Mouse (Mus musculus) intestine, embryonic 14.5 days (tissue): ENCODE data around the gene Capn10. TPM values are rescaled to one million over a fixed set of nuclear protein-coding genes. Genes with fewer than 3 reads are reported as not detected.
A peak's percentile ranks its signal among the peaks of the same experiment; 100 is the strongest.

ENCODE experiments used
- ATAC-seq: fragments of 200-750 bp; cut with Nextera tagmentation; replicated peaks from 2 replicates; pipeline ENCODE4 v1.8.0; 2017; ENCODE audit warnings: low read depth, moderate number of reproducible peaks, moderate TSS enrichment, moderate library complexity; ENCODE audit not compliant: low FRiP score, low TSS enrichment
- DNase-seq: peaks from one replicate; pipeline ENCODE4 v3.0.0-alpha.2; 2018; ENCODE audit warnings: low spot score
- H3K27ac ChIP-seq: fragments of 300-500 bp; sonication (generic); 2 replicates; pipeline ENCODE4 v1.5.1; 2014; ENCODE audit warnings: low read depth, mild to moderate bottlenecking, control low read depth
- H3K27me3 ChIP-seq: fragments of 300-500 bp; sonication (generic); replicated peaks from 2 replicates; pipeline ENCODE4 v1.6.1; 2014; ENCODE audit warnings: low read length, control low read depth; ENCODE audit not compliant: control insufficient read depth, insufficient read depth
- H3K36me3 ChIP-seq: fragments of 300-500 bp; sonication (generic); 2 replicates; pipeline ENCODE4 v1.6.1; 2014; ENCODE audit warnings: low read length, control low read depth; ENCODE audit not compliant: control insufficient read depth, insufficient read depth
- H3K4me1 ChIP-seq: fragments of 300-500 bp; sonication (generic); replicated peaks from 2 replicates; pipeline ENCODE4 v1.6.1; 2014; ENCODE audit warnings: low read length, control low read depth, mixed read lengths; ENCODE audit not compliant: control insufficient read depth, insufficient read depth
- H3K4me2 ChIP-seq: fragments of 300-500 bp; sonication (generic); 2 replicates; pipeline ENCODE4 v1.6.1; 2014; ENCODE audit warnings: low read length
- H3K4me3 ChIP-seq: fragments of 300-500 bp; sonication (generic); 2 replicates; pipeline ENCODE4 v1.5.1; 2014; ENCODE audit warnings: low read depth, low read length, control low read depth, mixed read lengths
- H3K9ac ChIP-seq: fragments of 300-500 bp; sonication (generic); 2 replicates; pipeline ENCODE4 v1.6.1; 2014; ENCODE audit warnings: mild to moderate bottlenecking, low read length
- H3K9me3 ChIP-seq: fragments of 300-500 bp; sonication (generic); 2 replicates; pipeline ENCODE4 v1.6.1; 2016; ENCODE audit warnings: low read length, control low read depth; ENCODE audit not compliant: control insufficient read depth
- WGBS: fragments of 180-500 bp; shearing (Covaris S2); extraction: QIAGEN DNeasy Blood & Tissue Kit; methylation state at CpG from one replicate; pipeline ENCODE4 v1.1.7; 2014; 5-methylcytosine and 5-hydroxymethylcytosine counted together
- polyA plus RNA-seq: library from polyadenylated mRNA; unstranded; fragments of >200 nt; fragmentation: Nextera tagmentation; extraction: Ambion mirVana; gene quantifications from 2 replicates; pipeline ENCODE4 v1.2.1, GENCODE M21; 2014

The Capn10 gene
- polyA plus RNA-seq, 1 experiment from 2014 or later, result 26.5 TPM

GRCm38 (mm10) chr1:92906779-92907631 is 27.2 kb upstream of the Capn10 start, which contains the start of gene Dusp28:
Dusp28 (plus strand) TSS chr1:92906981.
- peak; percentile 91 for ATAC-seq
- WGBS, result under 1% methylated on average over 81 of the region's 81 CpGs

GRCm38 (mm10) chr1:92907632-92908360 is 26.4 kb upstream of the Capn10 start:
- no peaks in the 10 kb centered on the region for H3K36me3 ChIP-seq
- 45% methylated on average over 20 of the region's 20 CpGs for whole genome bisulfite sequencing
- DNase-seq (no peak), ATAC-seq (no peak)
- peak overlapping the region; percentile 63 for H3K9ac ChIP-seq
- no peaks in the 10 kb centered on the region for H3K9me3 ChIP-seq
- peaks cover 29% of the 10 kb centered on the region for H3K4me1 ChIP-seq
- peak overlapping the region; percentile 81; the same call in 1 of the 2 replicates for H3K27ac ChIP-seq
- H3K27me3 ChIP-seq, result no peaks in the 10 kb centered on the region
- H3K4me2 ChIP-seq, result peak overlapping the region; percentile 69
- peak overlapping the region; percentile 86 for H3K4me3 ChIP-seq

More at GRCm38 (mm10) chr1:92906779-92907631, 27.2 kb upstream of the Capn10 start, which contains the start of gene Dusp28:
- no peaks in the 10 kb centered on the region for H3K9me3 ChIP-seq
- peak within 1 kb of the TSS; percentile 63 for H3K9ac ChIP-seq
- H3K36me3 ChIP-seq, result no peaks in the 10 kb centered on the region
- H3K4me3 ChIP-seq, result peak within 1 kb of the TSS; percentile 86
- peak within 1 kb of the TSS; percentile 69 for H3K4me2 ChIP-seq
- peak within 1 kb of the TSS; percentile 81 for H3K27ac ChIP-seq
- DNase-seq, result peak; percentile 90
- peaks cover 23% of the 10 kb centered on the region for H3K4me1 ChIP-seq
- H3K27me3 ChIP-seq, result no peaks in the 10 kb centered on the region

DNA sequence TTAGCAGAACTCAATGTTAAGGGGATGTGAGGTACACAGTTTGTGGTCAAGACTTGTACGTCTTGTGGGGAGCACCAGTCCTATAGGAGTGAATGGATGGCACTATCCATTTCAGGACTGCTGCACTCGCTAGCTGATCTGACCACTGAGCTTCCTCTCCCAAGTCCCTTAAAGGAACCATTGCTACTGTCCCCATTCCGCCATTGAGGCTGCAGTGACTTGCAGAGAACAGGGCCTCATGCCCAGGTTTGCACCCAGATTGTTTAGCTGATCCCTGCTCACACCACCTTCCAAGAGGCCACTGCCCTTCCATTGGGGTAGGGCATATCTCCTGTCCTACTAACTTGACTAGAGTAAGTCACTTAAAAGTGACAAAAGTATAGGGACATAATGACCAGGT is 25.5 kb upstream of the Capn10 start:
- H3K9ac ChIP-seq, result no peak overlapping the region
- H3K4me3 ChIP-seq, result no peak overlapping the region
- no peaks in the 10 kb centered on the region for H3K27me3 ChIP-seq
- ATAC-seq (no peak), DNase-seq (no peak)
- no peaks in the 10 kb centered on the region for H3K9me3 ChIP-seq
- no peak overlapping the region for H3K27ac ChIP-seq
- 89% methylated on average over 3 of the region's 3 CpGs for WGBS
- no peaks in the 10 kb centered on the region for H3K36me3 ChIP-seq
- H3K4me2 ChIP-seq, result no peak overlapping the region
- peaks cover 25% of the 10 kb centered on the region for H3K4me1 ChIP-seq

GRCm38 (mm10) chr1:92909068-92909467 is 25.1 kb upstream of the Capn10 start:
- H3K9me3 ChIP-seq, result no peaks in the 10 kb centered on the region
- H3K4me2 ChIP-seq, result no peak overlapping the region
- ATAC-seq (no peak), DNase-seq (no peak)
- H3K4me3 ChIP-seq, result no peak overlapping the region
- WGBS, result 70% methylated on average over 4 of the region's 4 CpGs
- H3K27ac ChIP-seq, result no peak overlapping the region
- 0 out of 2 replicates have a peak, but pooled peaks cover 2% of the 10 kb centered on the region for H3K36me3 ChIP-seq
- H3K4me1 ChIP-seq, result peaks cover 25% of the 10 kb centered on the region
- H3K27me3 ChIP-seq, result no peaks in the 10 kb centered on the region
- H3K9ac ChIP-seq, result no peak overlapping the region

DNA sequence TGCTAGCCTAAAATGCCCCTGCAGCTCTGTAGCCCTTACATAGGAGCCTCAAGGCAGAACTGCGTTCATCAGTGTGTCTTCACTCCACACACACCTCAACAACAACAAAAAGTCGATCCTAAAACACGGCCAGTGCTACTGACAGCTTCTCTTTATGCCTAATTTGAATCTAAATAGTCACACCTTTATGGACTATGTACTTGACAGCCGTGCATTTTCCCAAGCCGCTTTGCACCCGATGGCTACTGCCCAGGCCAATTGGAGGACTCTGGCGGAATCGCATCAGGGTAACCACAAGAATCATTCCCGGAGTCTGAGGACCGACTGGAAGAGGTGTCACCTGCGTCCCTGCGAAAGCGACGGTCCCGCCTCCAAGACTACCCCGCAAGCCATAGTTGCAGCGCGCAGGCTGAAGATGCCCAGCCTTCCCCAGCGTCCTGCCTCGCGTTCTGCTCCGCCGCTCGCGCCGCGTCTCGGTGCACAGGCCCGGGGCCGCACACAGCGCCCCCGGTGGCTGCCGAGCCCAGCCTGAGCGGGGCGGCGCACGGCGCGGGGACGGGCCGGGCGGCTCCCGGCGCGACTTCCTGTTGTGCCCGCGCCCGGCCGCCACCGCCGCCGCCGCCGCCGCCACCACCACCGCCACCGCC is 23.8 kb upstream of the Capn10 start, which contains the start of gene Rnpepl1:
Gene Rnpepl1 (plus strand): TSS at position 545 of the 647 bp plus-strand sequence.
- Histone ChIP-seq H3K9me3 (no peaks in the 10 kb centered on the region), H3K9ac (peak within 1 kb of the TSS; percentile 79), H3K27me3 (no peaks in the 10 kb centered on the region), H3K4me3 (peak within 1 kb of the TSS; percentile 72), H3K36me3 (peaks cover 13% of the 10 kb centered on the region), H3K4me1 (peaks cover 25% of the 10 kb centered on the region), H3K4me2 (peak within 1 kb of the TSS; percentile 59), H3K27ac (peak within 1 kb of the TSS; percentile 84)
- ATAC-seq (peak; percentile 65), DNase-seq (peak; percentile 84)
- under 1% methylated on average over 45 of the region's 57 CpGs for WGBS

GRCm38 (mm10) chr1:92910925-92911720 is 23.1 kb upstream of the Capn10 start:
- Histone ChIP-seq H3K9me3 (no peaks in the 10 kb centered on the region), H3K36me3 (peaks cover 21% of the 10 kb centered on the region), H3K4me1 (peaks cover 25% of the 10 kb centered on the region), H3K4me3 (peak overlapping the region; percentile 72), H3K27ac (peak overlapping the region; percentile 84), H3K4me2 (peak overlapping the region; percentile 59), H3K27me3 (no peaks in the 10 kb centered on the region), H3K9ac (peak overlapping the region; percentile 79)
- WGBS, result under 1% methylated on average over 57 of the region's 85 CpGs
- ATAC-seq (peak; percentile 32; the same call in 1 of the 2 replicates), DNase-seq (peak; percentile 80)

GRCm38 (mm10) chr1:92911721-92912138 is 22.4 kb upstream of the Capn10 start:
- 37% methylated on average over 8 of the region's 8 CpGs for WGBS
- Histone ChIP-seq H3K27me3 (no peaks in the 10 kb centered on the region), H3K4me3 (peak overlapping the region; percentile 72), H3K4me1 (peaks cover 25% of the 10 kb centered on the region), H3K4me2 (peak overlapping the region; percentile 59), H3K36me3 (peaks cover 27% of the 10 kb centered on the region), H3K27ac (peak overlapping the region; percentile 84), H3K9ac (peak overlapping the region; percentile 79), H3K9me3 (no peaks in the 10 kb centered on the region)
- ATAC-seq (no peak), DNase-seq (no peak)
